Mouse (Mus musculus) embryonic facial prominence, embryonic 11.5 days (tissue): ENCODE results near the gene Fam118b. TPM values are rescaled to one million over a fixed set of nuclear protein-coding genes. Genes with fewer than 3 reads are reported as not detected.

Experiments used
- ATAC-seq: fragments of 200-750 bp; cut with Nextera tagmentation; replicated peaks from 2 replicates; pipeline ENCODE4 v1.8.0; 2017; ENCODE audit warnings: low read depth; ENCODE audit not compliant: insufficient number of reproducible peaks, low FRiP score, low TSS enrichment
- DNase-seq: peaks from one replicate; pipeline ENCODE4 v3.0.0-alpha.2; 2015; ENCODE audit warnings: low spot score
- H3K27ac ChIP-seq: fragments of 300-500 bp; sonication (generic); replicated peaks from 2 replicates; pipeline ENCODE4 v1.5.1; 2014; ENCODE audit warnings: mild to moderate bottlenecking, low read depth, low read length, control low read depth
- H3K27me3 ChIP-seq: fragments of 300-500 bp; sonication (generic); 2 replicates; pipeline ENCODE4 v1.6.1; 2014; ENCODE audit warnings: mild to moderate bottlenecking, low read length, moderate library complexity, mixed read lengths; ENCODE audit not compliant: control insufficient read depth, insufficient read depth
- H3K36me3 ChIP-seq: fragments of 300-500 bp; sonication (generic); replicated peaks from 2 replicates; pipeline ENCODE4 v1.6.1; 2014; ENCODE audit warnings: low read depth, mild to moderate bottlenecking, low read length, moderate library complexity, mixed read lengths; ENCODE audit not compliant: control insufficient read depth, insufficient read depth
- H3K4me1 ChIP-seq: fragments of 300-500 bp; sonication (generic); 2 replicates; pipeline ENCODE4 v1.6.1; 2014; ENCODE audit warnings: low read length, mixed read lengths; ENCODE audit not compliant: control insufficient read depth, insufficient read depth
- H3K4me2 ChIP-seq: fragments of 300-500 bp; sonication (generic); 2 replicates; pipeline ENCODE4 v1.6.1; 2014; ENCODE audit warnings: low read depth, mild to moderate bottlenecking, control low read depth, low read length, moderate library complexity
- H3K4me3 ChIP-seq: fragments of 300-500 bp; sonication (generic); 2 replicates; pipeline ENCODE4 v1.5.1; 2014; ENCODE audit warnings: low read depth, low read length, control low read depth
- H3K9ac ChIP-seq: fragments of 300-500 bp; sonication (generic); replicated peaks from 2 replicates; pipeline ENCODE4 v1.6.1; 2014; ENCODE audit warnings: mild to moderate bottlenecking, control low read depth, low read length
- H3K9me3 ChIP-seq: fragments of 300-500 bp; sonication (generic); replicated peaks from 2 replicates; pipeline ENCODE4 v1.6.1; 2016; ENCODE audit warnings: mild to moderate bottlenecking, low read length, inconsistent platforms, mixed read lengths; ENCODE audit not compliant: control insufficient read depth
- WGBS: fragments of 180-500 bp; shearing (Covaris S2); extraction: QIAGEN DNeasy Blood & Tissue Kit; methylation state at CpG from one replicate; pipeline ENCODE4 v1.1.7; 2014; 5-methylcytosine and 5-hydroxymethylcytosine counted together
- polyA plus RNA-seq: library from polyadenylated mRNA; unstranded; fragments of >200 nt; fragmentation: Nextera tagmentation; extraction: Ambion mirVana; gene quantifications from 2 replicates; pipeline ENCODE4 v1.2.1, GENCODE M21; 2014

Gene Fam118b
- polyA plus RNA-seq, 1 experiment from 2014 or later = 75.0 TPM

- no peak overlapping the region for H3K4me3 ChIP-seq
- 53% methylated on average over 5 of the region's 5 CpGs for WGBS
- H3K27ac ChIP-seq = no peak overlapping the region
- H3K4me2 ChIP-seq = no peak overlapping the region
- ATAC-seq = no peak
- H3K27me3 ChIP-seq = no peaks in the 10 kb centered on the region
- H3K9me3 ChIP-seq = no peaks in the 10 kb centered on the region
- peaks cover 4% of the 10 kb centered on the region; the same call in 1 of the 2 replicates for H3K4me1 ChIP-seq
- H3K9ac ChIP-seq = no peak overlapping the region
- DNase-seq = peak; percentile 38
- H3K36me3 ChIP-seq = peaks cover 2% of the 10 kb centered on the region; the same call in 1 of the 2 replicates
Measured at GRCm38 (mm10) chr9:35282851-35283200, 15.2 kb upstream of the Fam118b start.

DNA sequence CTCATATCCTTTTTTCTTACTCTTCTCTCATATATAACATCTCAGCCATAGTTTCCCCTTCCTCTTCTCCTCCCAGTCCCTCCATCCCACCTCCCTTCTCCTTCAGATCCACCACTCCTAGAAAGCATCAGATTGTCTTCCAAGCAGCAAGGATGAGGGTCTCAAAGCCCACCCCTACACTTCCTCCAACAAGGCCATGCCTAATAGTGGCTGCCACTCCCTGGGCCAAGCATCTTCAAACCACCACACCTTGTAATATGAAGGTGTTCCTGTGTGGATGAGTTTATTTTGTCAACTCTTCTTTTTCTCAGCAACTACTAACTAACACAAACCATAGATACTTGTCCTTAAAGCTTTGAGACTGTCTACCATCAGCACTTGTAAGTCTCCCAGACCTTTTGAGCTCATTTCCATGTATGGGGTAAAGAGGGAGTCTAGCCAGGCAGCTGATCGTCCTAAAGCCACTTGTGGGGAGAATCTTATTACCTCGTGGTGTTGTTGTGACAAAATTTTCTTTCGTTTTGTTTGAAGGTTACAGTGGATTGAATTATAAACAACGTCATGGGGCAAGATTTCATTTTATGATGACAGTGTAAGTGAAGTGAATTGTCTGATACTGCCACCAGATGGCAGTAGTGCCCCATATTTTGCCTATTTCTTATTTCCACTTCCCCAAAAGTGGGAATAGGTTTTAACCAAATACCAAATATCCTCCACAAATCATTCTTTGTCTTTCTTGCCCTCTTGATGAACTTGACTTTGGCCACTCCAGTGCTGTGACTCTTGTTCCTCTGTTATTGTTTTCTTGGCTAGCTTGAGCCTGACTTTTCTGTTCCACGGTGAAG lies 14.6 kb upstream of the Fam118b start:
- peaks cover 2% of the 10 kb centered on the region; the same call in 1 of the 2 replicates for H3K36me3 ChIP-seq
- no peak overlapping the region for H3K27ac ChIP-seq
- H3K9me3 ChIP-seq = no peaks in the 10 kb centered on the region
- no peak for ATAC-seq
- H3K4me2 ChIP-seq = no peak overlapping the region
- WGBS = 16% methylated on average over 5 of the region's 5 CpGs
- H3K9ac ChIP-seq = no peak overlapping the region
- no peak overlapping the region for H3K4me3 ChIP-seq
- peaks cover 4% of the 10 kb centered on the region; the same call in 1 of the 2 replicates for H3K4me1 ChIP-seq
- H3K27me3 ChIP-seq = no peaks in the 10 kb centered on the region
- DNase-seq = peak; percentile 82

DNA sequence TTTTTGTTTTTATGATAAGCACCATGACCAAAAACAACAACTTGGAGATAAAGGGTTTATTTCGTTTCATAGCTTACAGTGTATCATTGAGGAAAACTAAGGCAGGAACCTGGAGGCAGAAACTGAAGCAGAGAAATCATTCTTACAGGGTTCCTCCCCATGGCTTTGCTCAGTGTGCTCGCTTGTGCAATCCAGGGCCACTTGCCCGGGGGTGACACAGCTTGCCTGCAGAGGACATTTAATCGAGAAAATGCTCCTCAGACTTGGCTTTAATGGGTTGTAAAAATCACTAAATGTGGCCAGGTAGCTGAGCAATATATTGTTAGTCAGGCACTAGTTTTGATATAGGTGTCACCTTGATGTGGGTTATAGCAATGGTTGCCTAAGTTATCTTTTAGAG lies 10.8 kb upstream of the Fam118b start:
- H3K27ac ChIP-seq = no peak overlapping the region
- ATAC-seq (no peak), DNase-seq (no peak)
- no peaks in the 10 kb centered on the region for H3K27me3 ChIP-seq
- peaks cover 2% of the 10 kb centered on the region; the same call in 1 of the 2 replicates for H3K36me3 ChIP-seq
- WGBS = 87% methylated on average over 4 of the region's 4 CpGs
- peaks cover under 1% of the 10 kb centered on the region; the same call in 1 of the 2 replicates for H3K4me1 ChIP-seq
- no peak overlapping the region for H3K9ac ChIP-seq
- H3K9me3 ChIP-seq = no peaks in the 10 kb centered on the region
- no peak overlapping the region for H3K4me3 ChIP-seq
- H3K4me2 ChIP-seq = no peak overlapping the region

DNA sequence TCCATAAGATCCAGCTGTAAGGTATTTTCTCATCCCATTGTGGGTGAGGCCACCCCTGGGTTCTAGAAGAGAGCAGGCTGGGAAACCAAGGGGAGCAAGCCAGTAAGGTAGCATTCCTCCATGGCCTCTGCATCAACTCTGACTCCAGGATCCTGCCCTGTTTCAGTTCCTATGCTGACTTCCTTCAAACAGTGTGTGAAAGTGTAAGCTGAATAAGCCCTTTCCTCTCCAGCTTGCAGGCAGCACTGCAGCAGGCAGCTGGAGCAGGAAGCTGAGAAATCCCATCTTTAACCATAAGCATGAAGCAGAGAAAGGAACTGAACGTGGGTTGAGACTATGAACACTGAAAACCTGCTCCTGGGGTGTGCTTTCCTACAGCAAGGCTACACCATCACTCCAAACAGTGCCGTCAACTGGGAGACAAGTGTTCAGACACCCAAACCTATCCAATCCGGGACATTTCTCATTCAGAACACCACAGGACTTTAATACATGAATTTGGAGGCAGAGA lies 10.3 kb upstream of the Fam118b start:
- Histone ChIP-seq H3K27ac (no peak overlapping the region), H3K4me3 (no peak overlapping the region), H3K27me3 (no peaks in the 10 kb centered on the region), H3K9ac (no peak overlapping the region), H3K9me3 (no peaks in the 10 kb centered on the region), H3K4me2 (no peak overlapping the region), H3K4me1 (no peaks in the 10 kb centered on the region), H3K36me3 (peaks cover 2% of the 10 kb centered on the region; the same call in 1 of the 2 replicates)
- no peak for ATAC-seq
- DNase-seq = no peak
- WGBS = 82% methylated on average over 3 of the region's 3 CpGs

DNA sequence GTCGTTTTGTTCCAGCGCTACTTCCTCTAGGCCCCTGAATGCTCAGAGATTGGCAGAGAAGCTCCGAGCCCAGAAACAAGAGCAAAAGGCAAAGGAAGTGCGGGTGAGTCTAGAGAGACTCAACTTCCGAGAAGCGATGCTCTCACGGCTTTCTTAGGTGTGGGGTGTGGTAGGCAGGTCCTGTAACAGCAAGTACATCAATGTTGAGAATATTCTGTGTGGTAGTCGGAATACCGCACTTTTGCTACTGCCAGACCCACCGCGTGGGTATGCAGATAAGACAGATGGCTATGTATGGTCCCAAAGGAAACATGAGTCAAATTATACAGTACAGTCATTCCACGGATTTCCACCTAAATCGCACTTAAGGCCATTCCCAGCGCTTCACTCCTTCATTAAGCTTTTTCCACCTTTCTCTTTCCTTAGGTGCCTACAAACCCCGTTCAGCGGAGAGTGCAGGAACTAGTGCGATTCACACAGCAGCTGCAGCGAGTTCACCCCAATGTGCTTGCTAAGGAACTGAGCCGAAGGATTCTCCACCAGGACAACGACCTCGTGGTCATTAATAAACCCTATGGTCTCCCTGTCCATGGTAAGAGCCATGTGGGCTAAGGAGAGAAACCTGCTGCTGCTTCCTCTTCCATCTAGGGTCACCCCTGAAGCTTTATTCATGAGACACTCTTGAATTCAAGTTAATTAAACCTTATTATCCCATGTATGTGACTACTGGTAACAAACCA lies 541 bp upstream of the Fam118b start:
- peak overlapping the region; percentile 78 for H3K4me3 ChIP-seq
- H3K9ac ChIP-seq = peak overlapping the region; percentile 83
- peaks cover 2% of the 10 kb centered on the region for H3K36me3 ChIP-seq
- peak overlapping the region; percentile 72 for H3K4me2 ChIP-seq
- no peaks in the 10 kb centered on the region for H3K27me3 ChIP-seq
- H3K4me1 ChIP-seq = no peaks in the 10 kb centered on the region
- WGBS = 2% methylated on average over 21 of the region's 21 CpGs
- H3K9me3 ChIP-seq = no peaks in the 10 kb centered on the region
- DNase-seq = peak; percentile 3
- ATAC-seq = peak; percentile 66
- no peak overlapping the region; the same call in 1 of the 2 replicates for H3K27ac ChIP-seq

- WGBS = 85% methylated on average over 3 of the region's 3 CpGs
- DNase-seq = no peak
Measured at GRCm38 (mm10) chr9:35264509-35264908, 3.1 kb downstream of the Fam118b start.

GRCm38 (mm10) chr9:35263431-35263830 lies 4.2 kb downstream of the Fam118b start:
- no peaks in the 10 kb centered on the region for H3K27me3 ChIP-seq
- ATAC-seq (no peak), DNase-seq (no peak)
- no peak overlapping the region for H3K9ac ChIP-seq
- no peak overlapping the region for H3K4me2 ChIP-seq
- H3K27ac ChIP-seq = no peak overlapping the region
- no peaks in the 10 kb centered on the region for H3K4me1 ChIP-seq
- H3K9me3 ChIP-seq = no peaks in the 10 kb centered on the region
- no peak overlapping the region for H3K4me3 ChIP-seq
- WGBS = 92% methylated on average over 2 of the region's 2 CpGs
- H3K36me3 ChIP-seq = no peaks in the 10 kb centered on the region

More at GRCm38 (mm10) chr9:35264509-35264908, 3.1 kb downstream of the Fam118b start:
- Histone ChIP-seq H3K36me3 (no peaks in the 10 kb centered on the region), H3K27ac (no peak overlapping the region), H3K9ac (no peak overlapping the region), H3K4me1 (no peaks in the 10 kb centered on the region), H3K27me3 (no peaks in the 10 kb centered on the region), H3K4me2 (no peak overlapping the region), H3K9me3 (no peaks in the 10 kb centered on the region), H3K4me3 (no peak overlapping the region)
- no peak for ATAC-seq
